Mouse (Mus musculus): ENCODE data around the gene Ccr4. TPM values are rescaled to one million over a fixed set of nuclear protein-coding genes. Genes with fewer than 3 reads are reported as not detected.
A peak's percentile ranks its signal among the peaks of the same experiment; 100 is the strongest.

Ccr4 gene
- not detected in 2 replicates for polyA plus RNA-seq (2014; fragmentation: Nextera tagmentation; extraction: Ambion mirVana)

- ATAC-seq (replicated peaks; ENCODE audit: low FRiP score): no peak
- H3K36me3 ChIP-seq (ENCODE audit: control insufficient read depth, insufficient read depth, low read length): no peaks in the 10 kb centered on the region; the same call in 1 of the 2 replicates
- H3K4me3 ChIP-seq (ENCODE audit: low read depth, low read length): no peak within 1 kb of the TSS
- no peak within 1 kb of the TSS for H3K4me2 ChIP-seq (ENCODE audit: low read depth, low read length, severe bottlenecking)
- no peaks in the 10 kb centered on the region for H3K27me3 ChIP-seq (ENCODE audit: control insufficient read depth, insufficient read depth, low read length)
- no peak for DNase-seq (ENCODE audit: low spot score)
- no peaks in the 10 kb centered on the region for H3K4me1 ChIP-seq (replicated peaks; ENCODE audit: control insufficient read depth, insufficient read depth, low read length)
- 92% methylated on average over 9 of the region's 9 CpGs for WGBS
- no peak within 1 kb of the TSS for H3K9ac ChIP-seq (ENCODE audit: low read length)
- no peaks in the 10 kb centered on the region for H3K9me3 ChIP-seq (ENCODE audit: control insufficient read depth, low read length)
- H3K27ac ChIP-seq (ENCODE audit: low read depth, low read length): no peak within 1 kb of the TSS
Measured at GRCm38 (mm10) chr9:114504816-114505215, at the start of gene Ccr4. TSS of gene Ccr4 (minus strand) at chr9:114504916.

DNA sequence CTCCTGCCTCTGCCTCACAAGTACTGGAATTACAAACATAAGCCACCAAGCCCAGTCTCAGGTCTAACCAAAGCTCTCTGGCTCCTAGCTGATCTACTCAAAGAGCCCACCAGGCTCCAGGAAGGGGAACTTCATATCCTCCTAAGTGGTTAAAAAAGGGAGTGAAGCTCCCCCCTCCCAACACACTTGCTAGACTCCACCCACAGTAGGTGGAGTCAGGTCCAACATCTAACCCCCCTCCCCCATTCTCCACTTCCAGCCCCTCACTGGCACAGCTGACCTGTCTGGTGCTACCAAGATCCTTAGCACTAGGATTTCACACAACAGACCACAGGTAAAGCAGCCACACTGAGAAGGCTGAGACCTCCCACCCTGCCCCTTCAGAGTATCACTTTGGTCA is 49.1 kb upstream of the Ccr4 start:
- Histone ChIP-seq H3K36me3 (ENCODE audit: control insufficient read depth, insufficient read depth, low read length) (no peaks in the 10 kb centered on the region), H3K27me3 (ENCODE audit: control insufficient read depth, insufficient read depth, low read length) (no peaks in the 10 kb centered on the region), H3K4me1 (replicated peaks; ENCODE audit: control insufficient read depth, insufficient read depth, low read length) (peaks cover 15% of the 10 kb centered on the region), H3K4me2 (ENCODE audit: low read depth, low read length, severe bottlenecking) (no peak overlapping the region), H3K9ac (ENCODE audit: low read length) (no peak overlapping the region), H3K27ac (ENCODE audit: low read depth, low read length) (no peak overlapping the region), H3K4me3 (ENCODE audit: low read depth, low read length) (no peak overlapping the region), H3K9me3 (ENCODE audit: control insufficient read depth, low read length) (no peaks in the 10 kb centered on the region)
- ATAC-seq (replicated peaks; ENCODE audit: low FRiP score) (no peak), DNase-seq (ENCODE audit: low spot score) (no peak)

- H3K4me2 ChIP-seq (ENCODE audit: low read depth, low read length, severe bottlenecking): no peak overlapping the region
- H3K27me3 ChIP-seq (ENCODE audit: control insufficient read depth, insufficient read depth, low read length): no peaks in the 10 kb centered on the region
- no peak overlapping the region for H3K27ac ChIP-seq (ENCODE audit: low read depth, low read length)
- H3K4me1 ChIP-seq (replicated peaks; ENCODE audit: control insufficient read depth, insufficient read depth, low read length): peaks cover 31% of the 10 kb centered on the region
- no peaks in the 10 kb centered on the region for H3K36me3 ChIP-seq (ENCODE audit: control insufficient read depth, insufficient read depth, low read length)
- DNase-seq (ENCODE audit: low spot score) (no peak), ATAC-seq (replicated peaks; ENCODE audit: low FRiP score) (no peak)
- WGBS: 13% methylated on average over 6 of the region's 6 CpGs
- no peak overlapping the region for H3K4me3 ChIP-seq (ENCODE audit: low read depth, low read length)
- no peak overlapping the region for H3K9ac ChIP-seq (ENCODE audit: low read length)
- H3K9me3 ChIP-seq (ENCODE audit: control insufficient read depth, low read length): no peaks in the 10 kb centered on the region
Measured at GRCm38 (mm10) chr9:114550033-114550432, 45.3 kb upstream of the Ccr4 start.

DNA sequence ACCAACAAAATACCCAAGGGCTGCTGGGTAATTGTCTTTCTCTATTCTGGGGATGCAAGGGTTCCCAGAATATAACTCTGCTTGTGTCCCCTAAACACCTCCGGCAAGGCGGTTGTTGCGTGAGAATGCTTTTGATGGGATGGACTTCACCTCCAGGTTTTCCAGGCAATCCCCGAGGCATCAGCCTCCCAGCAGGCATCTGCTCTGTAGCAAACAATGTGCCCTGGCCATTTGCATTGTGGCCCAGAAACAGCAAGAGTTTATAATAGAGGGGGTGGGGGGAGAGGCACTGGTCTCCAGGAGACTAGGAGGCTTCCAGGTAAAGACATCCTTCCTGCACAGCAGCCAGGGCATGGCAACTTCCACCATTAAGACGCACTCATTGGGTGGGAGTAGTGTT is 44.4 kb upstream of the Ccr4 start:
- Histone ChIP-seq H3K4me1 (replicated peaks; ENCODE audit: control insufficient read depth, insufficient read depth, low read length) (peaks cover 35% of the 10 kb centered on the region), H3K4me3 (ENCODE audit: low read depth, low read length) (no peak overlapping the region), H3K4me2 (ENCODE audit: low read depth, low read length, severe bottlenecking) (0 out of 2 replicates have a peak overlapping the region, but pooled peaks have one; percentile 5), H3K9ac (ENCODE audit: low read length) (no peak overlapping the region), H3K9me3 (ENCODE audit: control insufficient read depth, low read length) (no peaks in the 10 kb centered on the region), H3K27ac (ENCODE audit: low read depth, low read length) (no peak overlapping the region), H3K36me3 (ENCODE audit: control insufficient read depth, insufficient read depth, low read length) (no peaks in the 10 kb centered on the region), H3K27me3 (ENCODE audit: control insufficient read depth, insufficient read depth, low read length) (no peaks in the 10 kb centered on the region)
- 7% methylated on average over 5 of the region's 5 CpGs for WGBS
- peak; percentile 72 for DNase-seq (ENCODE audit: low spot score)
- ATAC-seq (replicated peaks; ENCODE audit: low FRiP score): 0 out of 2 replicates have a peak, but pooled peaks have one; percentile 25

- DNase-seq (ENCODE audit: low spot score) (no peak), ATAC-seq (replicated peaks; ENCODE audit: low FRiP score) (no peak; the same call in 1 of the 2 replicates)
- no peaks in the 10 kb centered on the region for H3K27me3 ChIP-seq (ENCODE audit: control insufficient read depth, insufficient read depth, low read length)
Measured at GRCm38 (mm10) chr9:114548496-114548895, 43.8 kb upstream of the Ccr4 start.

DNA sequence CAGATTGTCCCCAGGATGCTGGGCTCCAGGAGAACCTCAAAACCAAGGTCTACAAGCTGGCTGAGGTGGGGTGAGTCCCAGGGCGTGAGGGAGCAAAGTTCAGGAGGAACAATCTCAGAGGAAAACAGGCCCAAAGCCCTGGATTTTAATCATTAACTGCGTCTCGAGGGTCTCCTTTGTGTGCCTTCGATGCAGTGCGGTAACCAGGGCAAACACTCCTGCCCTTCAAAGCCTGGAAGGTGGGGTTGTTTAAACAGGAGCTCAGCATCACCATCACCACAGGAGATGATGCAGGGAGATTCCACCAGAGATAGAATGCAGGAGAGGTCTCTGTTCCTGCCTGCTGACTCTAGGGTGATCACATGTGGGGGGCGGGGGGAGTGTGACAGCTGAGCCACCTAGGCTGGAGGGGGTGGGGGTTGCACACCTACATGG is 42.9 kb upstream of the Ccr4 start:
- Histone ChIP-seq H3K4me2 (ENCODE audit: low read depth, low read length, severe bottlenecking) (no peak overlapping the region), H3K36me3 (ENCODE audit: control insufficient read depth, insufficient read depth, low read length) (no peaks in the 10 kb centered on the region), H3K9ac (ENCODE audit: low read length) (no peak overlapping the region), H3K4me1 (replicated peaks; ENCODE audit: control insufficient read depth, insufficient read depth, low read length) (peaks cover 35% of the 10 kb centered on the region), H3K4me3 (ENCODE audit: low read depth, low read length) (no peak overlapping the region), H3K9me3 (ENCODE audit: control insufficient read depth, low read length) (no peaks in the 10 kb centered on the region), H3K27me3 (ENCODE audit: control insufficient read depth, insufficient read depth, low read length) (no peaks in the 10 kb centered on the region), H3K27ac (ENCODE audit: low read depth, low read length) (no peak overlapping the region)
- 19% methylated on average over 6 of the region's 6 CpGs for WGBS
- no peak for DNase-seq (ENCODE audit: low spot score)
- ATAC-seq (replicated peaks; ENCODE audit: low FRiP score): no peak; the same call in 1 of the 2 replicates

More at GRCm38 (mm10) chr9:114548496-114548895, 43.8 kb upstream of the Ccr4 start:
- H3K36me3 ChIP-seq (ENCODE audit: control insufficient read depth, insufficient read depth, low read length): no peaks in the 10 kb centered on the region
- H3K4me2 ChIP-seq (ENCODE audit: low read depth, low read length, severe bottlenecking): 0 out of 2 replicates have a peak overlapping the region, but pooled peaks have one; percentile 8
- no peak overlapping the region for H3K27ac ChIP-seq (ENCODE audit: low read depth, low read length)
- 22% methylated on average over 4 of the region's 4 CpGs for WGBS
- H3K9ac ChIP-seq (ENCODE audit: low read length): no peak overlapping the region
- H3K4me3 ChIP-seq (ENCODE audit: low read depth, low read length): no peak overlapping the region
- peaks cover 35% of the 10 kb centered on the region for H3K4me1 ChIP-seq (replicated peaks; ENCODE audit: control insufficient read depth, insufficient read depth, low read length)
- no peaks in the 10 kb centered on the region for H3K9me3 ChIP-seq (ENCODE audit: control insufficient read depth, low read length)

DNA sequence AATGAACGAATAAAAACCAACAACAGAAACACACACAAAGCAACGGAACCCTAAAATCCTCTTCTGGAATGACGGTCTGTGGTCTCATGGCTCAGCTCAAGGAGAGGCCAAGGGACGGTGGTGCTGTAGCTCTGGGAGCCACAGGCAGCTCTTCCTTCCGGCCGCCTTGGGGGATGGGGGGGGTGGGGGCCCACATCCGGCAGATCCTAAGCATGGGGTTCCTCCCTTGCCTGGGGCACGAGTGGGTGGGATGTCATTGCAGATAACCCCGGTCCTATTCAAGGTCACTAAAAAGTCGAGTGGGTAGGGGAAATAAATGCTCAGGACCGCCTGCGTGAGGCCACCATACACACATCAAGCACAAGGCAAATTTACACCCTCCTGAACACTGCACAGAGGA is 42.0 kb upstream of the Ccr4 start:
- Histone ChIP-seq H3K27ac (ENCODE audit: low read depth, low read length) (no peak overlapping the region), H3K4me3 (ENCODE audit: low read depth, low read length) (no peak overlapping the region), H3K36me3 (ENCODE audit: control insufficient read depth, insufficient read depth, low read length) (no peaks in the 10 kb centered on the region), H3K9ac (ENCODE audit: low read length) (no peak overlapping the region), H3K27me3 (ENCODE audit: control insufficient read depth, insufficient read depth, low read length) (no peaks in the 10 kb centered on the region), H3K9me3 (ENCODE audit: control insufficient read depth, low read length) (no peaks in the 10 kb centered on the region), H3K4me1 (replicated peaks; ENCODE audit: control insufficient read depth, insufficient read depth, low read length) (peaks cover 35% of the 10 kb centered on the region), H3K4me2 (ENCODE audit: low read depth, low read length, severe bottlenecking) (no peak overlapping the region)
- 70% methylated on average over 12 of the region's 12 CpGs for WGBS
- DNase-seq (ENCODE audit: low spot score): no peak
- no peak for ATAC-seq (replicated peaks; ENCODE audit: low FRiP score)

GRCm38 (mm10) chr9:114544754-114545393 is 40.2 kb upstream of the Ccr4 start:
- Histone ChIP-seq H3K27ac (ENCODE audit: low read depth, low read length) (no peak overlapping the region), H3K4me2 (ENCODE audit: low read depth, low read length, severe bottlenecking) (no peak overlapping the region), H3K36me3 (ENCODE audit: control insufficient read depth, insufficient read depth, low read length) (no peaks in the 10 kb centered on the region), H3K4me3 (ENCODE audit: low read depth, low read length) (no peak overlapping the region), H3K27me3 (ENCODE audit: control insufficient read depth, insufficient read depth, low read length) (no peaks in the 10 kb centered on the region), H3K9me3 (ENCODE audit: control insufficient read depth, low read length) (no peaks in the 10 kb centered on the region), H3K9ac (ENCODE audit: low read length) (no peak overlapping the region), H3K4me1 (replicated peaks; ENCODE audit: control insufficient read depth, insufficient read depth, low read length) (peaks cover 31% of the 10 kb centered on the region)
- ATAC-seq (replicated peaks; ENCODE audit: low FRiP score) (no peak), DNase-seq (ENCODE audit: low spot score) (no peak)
- WGBS: 44% methylated on average over 9 of the region's 9 CpGs
